Mouse (Mus musculus): ENCODE results near the gene Gpbp1l1. TPM values are rescaled to one million over a fixed set of nuclear protein-coding genes. Genes with fewer than 3 reads are reported as not detected.

Gpbp1l1 gene
- polyA plus RNA-seq, 1 experiment from 2014 or later = 38.1 TPM

- Histone ChIP-seq H3K9me3 (replicated peaks) (no peaks in the 10 kb centered on the region), H3K4me3 (peak overlapping the region; percentile 67), H3K27ac (peak overlapping the region; percentile 75), H3K36me3 (peaks cover 58% of the 10 kb centered on the region), H3K27me3 (ENCODE audit: low read depth, poor library complexity, severe bottlenecking) (no peaks in the 10 kb centered on the region), H3K4me1 (peaks cover 30% of the 10 kb centered on the region)
- DNase-seq (ENCODE audit: low spot score) = peak; percentile 92
- WGBS = 1% methylated on average over 50 of the region's 50 CpGs
Observed at GRCm38 (mm10) chr4:116596978-116597881, 39.8 kb downstream of the Gpbp1l1 start.

GRCm38 (mm10) chr4:116612621-116613020, 55.2 kb downstream of the Gpbp1l1 start:
- no peak for DNase-seq (ENCODE audit: low spot score)
- H3K27me3 ChIP-seq (ENCODE audit: low read depth, poor library complexity, severe bottlenecking) = no peaks in the 10 kb centered on the region
- H3K4me1 ChIP-seq = no peaks in the 10 kb centered on the region
- WGBS = 90% methylated on average over 2 of the region's 2 CpGs
- no peak overlapping the region for H3K4me3 ChIP-seq
- no peak overlapping the region for H3K27ac ChIP-seq
- no peaks in the 10 kb centered on the region for H3K9me3 ChIP-seq (replicated peaks)
- H3K36me3 ChIP-seq = peaks cover 100% of the 10 kb centered on the region

DNA sequence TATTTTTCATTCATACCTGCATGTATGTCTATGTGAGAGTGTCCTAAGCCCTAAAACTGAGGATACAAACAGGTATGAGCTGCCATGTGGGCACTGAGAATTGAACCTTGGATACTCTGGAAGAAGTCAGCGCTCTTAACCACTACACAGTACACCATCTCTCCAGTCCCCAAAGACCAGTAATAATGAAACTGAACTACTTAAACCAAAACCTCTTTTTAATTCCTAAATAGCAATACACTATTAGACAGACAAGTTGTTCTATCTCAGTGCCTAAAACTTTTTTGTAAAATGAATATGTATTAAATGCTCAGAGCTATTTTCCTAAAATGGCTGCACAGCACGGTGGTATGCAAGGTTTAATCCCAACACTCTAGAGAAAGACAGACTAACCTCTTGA, 57.8 kb downstream of the Gpbp1l1 start:
- Histone ChIP-seq H3K27me3 (ENCODE audit: low read depth, poor library complexity, severe bottlenecking) (no peaks in the 10 kb centered on the region), H3K4me1 (no peaks in the 10 kb centered on the region), H3K36me3 (peaks cover 100% of the 10 kb centered on the region), H3K27ac (no peak overlapping the region), H3K9me3 (replicated peaks) (no peaks in the 10 kb centered on the region), H3K4me3 (no peak overlapping the region)
- DNase-seq (ENCODE audit: low spot score) = no peak
- 94% methylated on average over 2 of the region's 2 CpGs for WGBS

GRCm38 (mm10) chr4:116624831-116625230, 67.4 kb downstream of the Gpbp1l1 start:
- 92% methylated on average over 4 of the region's 4 CpGs for WGBS
- Histone ChIP-seq H3K36me3 (peaks cover 59% of the 10 kb centered on the region), H3K9me3 (replicated peaks) (no peaks in the 10 kb centered on the region), H3K27me3 (ENCODE audit: low read depth, poor library complexity, severe bottlenecking) (no peaks in the 10 kb centered on the region), H3K4me3 (peak overlapping the region; percentile 99), H3K27ac (no peak overlapping the region), H3K4me1 (peaks cover 11% of the 10 kb centered on the region)
- no peak for DNase-seq (ENCODE audit: low spot score)

GRCm38 (mm10) chr4:116626658-116627358, 69.3 kb downstream of the Gpbp1l1 start:
- peak; percentile 95 for DNase-seq (ENCODE audit: low spot score)
- Histone ChIP-seq H3K27me3 (ENCODE audit: low read depth, poor library complexity, severe bottlenecking) (no peaks in the 10 kb centered on the region), H3K4me3 (peak overlapping the region; percentile 99), H3K9me3 (replicated peaks) (no peaks in the 10 kb centered on the region), H3K27ac (peak overlapping the region; percentile 99), H3K36me3 (peaks cover 45% of the 10 kb centered on the region), H3K4me1 (peaks cover 11% of the 10 kb centered on the region)
- WGBS = under 1% methylated on average over 53 of the region's 53 CpGs

DNA sequence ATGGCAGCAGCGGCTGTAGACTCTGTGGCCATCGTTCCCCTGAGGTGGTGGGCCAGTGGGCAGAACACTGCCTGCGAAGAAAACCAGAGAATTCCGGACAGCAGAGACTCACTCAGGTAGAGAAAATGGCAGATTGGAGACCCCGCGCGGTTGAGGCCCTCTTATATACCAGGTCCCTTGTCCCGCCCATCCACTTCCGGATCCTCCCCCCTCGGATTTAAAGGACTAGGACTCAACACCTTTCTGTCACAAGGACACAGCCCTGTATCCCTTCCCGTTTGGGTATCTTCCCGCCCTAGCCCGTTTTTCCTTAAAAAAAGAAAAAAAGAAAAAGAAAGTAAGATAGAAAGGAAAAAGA, 69.9 kb downstream of the Gpbp1l1 start:
- Histone ChIP-seq H3K27ac (peak overlapping the region; percentile 99), H3K4me3 (peak overlapping the region; percentile 99), H3K4me1 (peaks cover 11% of the 10 kb centered on the region), H3K27me3 (ENCODE audit: low read depth, poor library complexity, severe bottlenecking) (no peaks in the 10 kb centered on the region), H3K36me3 (peaks cover 45% of the 10 kb centered on the region), H3K9me3 (replicated peaks) (no peaks in the 10 kb centered on the region)
- peak; percentile 95 for DNase-seq (ENCODE audit: low spot score)
- under 1% methylated on average over 13 of the region's 13 CpGs for WGBS

- WGBS = 7% methylated on average over 23 of the region's 23 CpGs
- no peaks in the 10 kb centered on the region for H3K9me3 ChIP-seq (replicated peaks)
Observed at GRCm38 (mm10) chr4:116627722-116628662, 70.5 kb downstream of the Gpbp1l1 start, which contains the start of gene Nasp. TSS of gene Nasp (minus strand) at chr4:116627941.

GRCm38 (mm10) chr4:116635197-116635596, 77.7 kb downstream of the Gpbp1l1 start:
- DNase-seq (ENCODE audit: low spot score) = no peak
- Histone ChIP-seq H3K4me1 (no peaks in the 10 kb centered on the region), H3K36me3 (peaks cover 89% of the 10 kb centered on the region), H3K27ac (no peak overlapping the region), H3K4me3 (no peak overlapping the region), H3K9me3 (replicated peaks) (no peaks in the 10 kb centered on the region), H3K27me3 (ENCODE audit: low read depth, poor library complexity, severe bottlenecking) (no peaks in the 10 kb centered on the region)
- 96% methylated on average over 1 of the region's 1 CpGs for WGBS

More at GRCm38 (mm10) chr4:116627722-116628662, 70.5 kb downstream of the Gpbp1l1 start, which contains the start of gene Nasp:
- peak within 1 kb of the TSS; percentile 99 for H3K27ac ChIP-seq
- H3K36me3 ChIP-seq = peaks cover 44% of the 10 kb centered on the region
- H3K27me3 ChIP-seq (ENCODE audit: low read depth, poor library complexity, severe bottlenecking) = no peaks in the 10 kb centered on the region
- H3K4me3 ChIP-seq = peak within 1 kb of the TSS; percentile 99
- H3K4me1 ChIP-seq = peaks cover 11% of the 10 kb centered on the region
- peak; percentile 82 for DNase-seq (ENCODE audit: low spot score)

DNA sequence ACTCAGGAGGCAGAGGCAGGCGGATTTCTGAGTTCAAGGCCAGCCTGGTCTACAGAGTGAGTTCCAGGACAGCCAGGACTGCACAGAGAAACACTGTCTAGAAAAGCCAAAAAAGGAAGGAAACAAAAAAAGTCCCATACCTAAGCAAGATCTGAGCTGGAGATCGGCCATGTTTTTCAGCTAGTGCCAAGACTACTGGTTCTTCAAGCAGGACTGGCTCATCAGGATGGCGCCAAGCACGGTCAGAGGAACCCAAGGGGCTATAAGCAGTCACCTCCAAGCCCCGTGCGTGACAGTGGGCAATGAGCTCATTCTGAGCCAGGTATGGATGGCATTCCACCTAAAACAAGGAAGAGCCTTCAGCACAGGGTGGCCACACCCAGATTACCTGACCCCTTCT, 81.4 kb downstream of the Gpbp1l1 start:
- peaks cover 100% of the 10 kb centered on the region for H3K36me3 ChIP-seq
- no peaks in the 10 kb centered on the region for H3K27me3 ChIP-seq (ENCODE audit: low read depth, poor library complexity, severe bottlenecking)
- H3K27ac ChIP-seq = no peak overlapping the region
- H3K9me3 ChIP-seq (replicated peaks) = no peaks in the 10 kb centered on the region
- no peak overlapping the region for H3K4me3 ChIP-seq
- WGBS = 96% methylated on average over 6 of the region's 6 CpGs
- DNase-seq (ENCODE audit: low spot score) = no peak
- H3K4me1 ChIP-seq = no peaks in the 10 kb centered on the region

GRCm38 (mm10) chr4:116642071-116642470, 84.6 kb downstream of the Gpbp1l1 start:
- WGBS = 97% methylated on average over 1 of the region's 1 CpGs
- H3K27ac ChIP-seq = no peak overlapping the region
- no peaks in the 10 kb centered on the region for H3K27me3 ChIP-seq (ENCODE audit: low read depth, poor library complexity, severe bottlenecking)
- H3K4me3 ChIP-seq = no peak overlapping the region
- peaks cover 99% of the 10 kb centered on the region for H3K36me3 ChIP-seq
- no peaks in the 10 kb centered on the region for H3K4me1 ChIP-seq
- no peak for DNase-seq (ENCODE audit: low spot score)
- H3K9me3 ChIP-seq (replicated peaks) = no peaks in the 10 kb centered on the region

Measured in limb, embryonic 10.5 days (tissue).